Mouse (Mus musculus) myocyte (in vitro differentiated cells): ENCODE measurements around the gene Gsc. TPM values are rescaled to one million over a fixed set of nuclear protein-coding genes. Genes with fewer than 3 reads are reported as not detected.

Source experiments
- H3K27me3 ChIP-seq: one replicate; pipeline ENCODE4 v1.6.1; 2011; ENCODE audit not compliant: control insufficient read depth, insufficient read depth, insufficient read length
- H3K36me3 ChIP-seq: one replicate; pipeline ENCODE4 v1.6.1; 2011; ENCODE audit not compliant: control insufficient read depth, insufficient read depth
- H3K4me2 ChIP-seq: one replicate; pipeline ENCODE4 v1.6.1; 2011; ENCODE audit warnings: low read depth, control low read depth
- H3K4me3 ChIP-seq: one replicate; pipeline ENCODE4 v1.5.1; 2011; ENCODE audit warnings: mild to moderate bottlenecking, control low read depth, moderate library complexity
- H3K79me2 ChIP-seq: one replicate; pipeline ENCODE4 v1.6.1; 2011; ENCODE audit not compliant: control insufficient read depth, insufficient read depth
- H3ac ChIP-seq: one replicate; pipeline ENCODE4 v1.6.1; 2011; ENCODE audit not compliant: control insufficient read depth, insufficient read length
- CEBPB ChIP-seq: IDR thresholded peaks from 2 replicates; pipeline ENCODE4 v1.6.1; 2011; ENCODE audit warnings: mild to moderate bottlenecking, moderate library complexity; ENCODE audit not compliant: poor library complexity, insufficient read depth, severe bottlenecking
- E2F4 ChIP-seq: IDR thresholded peaks from one replicate; pipeline ENCODE4 v1.6.1; 2011; ENCODE audit warnings: mild to moderate bottlenecking, control low read depth, moderate library complexity; ENCODE audit not compliant: insufficient read depth
- MAX ChIP-seq: IDR thresholded peaks from one replicate; pipeline ENCODE4 v1.6.1; 2011; ENCODE audit warnings: low read depth, mild to moderate bottlenecking, control low read depth
- MYOD1 ChIP-seq, 3 experiments: IDR thresholded peaks; one replicate each; pipeline ENCODE4 v1.6.1; 2011; ENCODE audit warnings: control low read depth in 2 of 3, low read depth in 2 of 3, mild to moderate bottlenecking in 2 of 3, moderate library complexity in 1 of 3; ENCODE audit not compliant: insufficient read length in 2 of 3, control insufficient read depth in 1 of 3
- MYOG ChIP-seq, 3 experiments: IDR thresholded peaks; one replicate each; pipeline ENCODE4 v1.6.1; 2011; ENCODE audit warnings: control low read depth in 2 of 3, low read depth in 2 of 3, mild to moderate bottlenecking in 2 of 3; ENCODE audit not compliant: insufficient read length in 2 of 3, control insufficient read depth in 1 of 3, insufficient read depth in 1 of 3
- POLR2A ChIP-seq: IDR thresholded peaks from one replicate; pipeline ENCODE4 v1.6.1; 2011; ENCODE audit warnings: low read depth, mild to moderate bottlenecking, control low read depth, moderate library complexity; ENCODE audit not compliant: insufficient read length
- POLR2AphosphoS2 ChIP-seq: IDR thresholded peaks from one replicate; pipeline ENCODE4 v1.6.1; 2011; ENCODE audit warnings: low read depth, control low read depth; ENCODE audit not compliant: insufficient read length
- REST ChIP-seq: IDR thresholded peaks from one replicate; pipeline ENCODE4 v1.6.1; 2011; ENCODE audit warnings: mild to moderate bottlenecking, control low read depth, moderate library complexity; ENCODE audit not compliant: insufficient read depth, insufficient read length
- SRF ChIP-seq: IDR thresholded peaks from one replicate; pipeline ENCODE4 v1.6.1; 2011; ENCODE audit warnings: low read depth; ENCODE audit not compliant: control insufficient read depth, insufficient read length
- TCF12 ChIP-seq: IDR thresholded peaks from one replicate; pipeline ENCODE4 v1.6.1; 2011; ENCODE audit warnings: mild to moderate bottlenecking, control low read depth; ENCODE audit not compliant: poor library complexity, insufficient read depth, severe bottlenecking
- TCF3 ChIP-seq: IDR thresholded peaks from one replicate; pipeline ENCODE4 v1.6.1; 2011; ENCODE audit warnings: low read depth, control low read depth; ENCODE audit not compliant: insufficient read length
- USF1 ChIP-seq: IDR thresholded peaks from one replicate; pipeline ENCODE4 v1.6.1; 2011; ENCODE audit warnings: low read depth, mild to moderate bottlenecking, control low read depth, moderate library complexity
- polyA plus RNA-seq: library from polyadenylated mRNA; unstranded; fragments of >200 nt; fragmentation: generic; extraction: Trizol; gene quantifications from one replicate; pipeline ENCODE4 v1.2.1, GENCODE M21; 2012; ENCODE audit warnings: missing spikeins

Gsc gene
- polyA plus RNA-seq, 1 experiment, result not detected

DNA sequence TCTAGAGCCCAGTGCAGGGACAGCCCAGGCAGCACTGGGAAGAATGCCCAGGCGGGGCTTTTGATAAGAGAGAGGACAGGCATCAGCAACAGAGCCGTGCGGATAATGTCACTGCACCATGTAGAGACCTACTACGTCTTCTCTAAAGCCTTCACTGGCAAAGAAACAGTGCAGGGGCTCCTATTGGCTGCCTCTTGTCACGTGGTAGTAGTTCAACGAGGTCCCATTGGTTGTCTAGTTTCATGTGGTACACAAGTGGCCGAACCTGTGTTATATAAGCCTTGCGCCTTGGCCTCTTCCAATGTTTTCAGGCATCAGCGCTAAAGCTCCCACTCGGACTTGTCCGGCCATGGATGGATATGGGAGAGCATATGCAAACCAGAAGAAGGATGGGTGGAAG, 29.4 kb downstream of the Gsc start:
- Histone ChIP-seq H3K4me3 (no peak overlapping the region), H3K27me3 (peaks cover 1% of the 10 kb centered on the region), H3K4me2 (no peak overlapping the region), H3K79me2 (no peaks in the 10 kb centered on the region), H3K36me3 (no peaks in the 10 kb centered on the region), H3ac (no peak overlapping the region)
- no peak for TF ChIP-seq SRF
- TF ChIP-seq USF1, result no peak
- TF ChIP-seq MYOD1 (IDR thresholded peaks at IDR 0.05; ENCODE audit: control insufficient read depth in 1 of 3, insufficient read length in 2 of 3, low read depth in 2 of 3), result no peak

GRCm38 (mm10) chr12:104440087-104440760, 32.9 kb downstream of the Gsc start:
- H3K4me3 ChIP-seq, result no peak overlapping the region
- H3ac ChIP-seq, result no peak overlapping the region
- H3K36me3 ChIP-seq, result no peaks in the 10 kb centered on the region
- peaks cover 12% of the 10 kb centered on the region for H3K27me3 ChIP-seq
- H3K79me2 ChIP-seq, result no peaks in the 10 kb centered on the region
- H3K4me2 ChIP-seq, result no peak overlapping the region
- no peak for TF ChIP-seq E2F4
- TF ChIP-seq MYOD1 (IDR thresholded peaks at IDR 0.05; ENCODE audit: control insufficient read depth in 1 of 3, insufficient read length in 2 of 3, low read depth in 2 of 3), result no peak
- TF ChIP-seq TCF12, result no peak
- TF ChIP-seq MAX, result no peak
- TF ChIP-seq CEBPB, result no peak
- TF ChIP-seq TCF3, result no peak
- TF ChIP-seq SRF, result no peak
- no peak for TF ChIP-seq POLR2AphosphoS2
- no peak for TF ChIP-seq REST
- TF ChIP-seq MYOG (IDR thresholded peaks at IDR 0.05; ENCODE audit: control insufficient read depth in 1 of 3, insufficient read depth in 1 of 3, insufficient read length in 2 of 3, low read depth in 2 of 3), result no peak
- TF ChIP-seq USF1, result no peak

DNA sequence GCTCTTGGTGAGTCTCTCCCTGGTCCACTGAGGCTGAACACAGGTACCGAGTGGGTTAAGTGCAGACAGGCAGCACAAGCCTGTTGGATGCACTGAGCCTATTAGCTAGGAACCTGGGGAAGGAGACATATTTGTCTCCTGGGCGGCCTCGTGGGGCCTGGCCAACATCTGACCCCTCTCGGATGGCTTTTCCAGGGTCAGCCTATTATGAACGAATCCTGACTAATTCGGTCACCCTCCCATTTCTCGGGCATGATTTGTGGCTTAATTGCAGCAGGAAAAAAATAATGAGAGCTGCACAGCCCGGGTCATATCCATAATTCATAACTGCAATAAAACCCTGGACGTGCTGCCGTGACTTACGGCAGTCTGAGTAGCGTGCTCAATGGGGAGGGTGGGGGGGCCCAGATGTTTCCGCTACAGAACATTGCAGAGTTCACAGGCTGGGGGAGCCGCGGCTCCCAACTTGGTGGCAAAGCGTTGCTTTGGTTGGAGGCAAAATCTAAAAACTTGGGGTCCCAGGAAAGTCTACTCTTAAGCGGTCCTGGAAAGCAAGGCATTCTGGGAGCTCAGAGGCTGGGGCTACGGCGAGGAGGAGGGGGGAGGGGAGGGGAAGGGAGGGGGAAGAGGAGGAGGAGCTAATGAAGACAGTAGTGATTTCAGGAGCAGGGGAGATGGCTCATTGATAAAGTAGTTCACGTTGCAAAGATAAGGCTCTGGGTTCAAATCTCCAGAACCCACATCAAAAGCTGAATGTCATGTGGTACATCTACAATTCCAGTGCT, 39.0 kb downstream of the Gsc start:
- no peak overlapping the region for H3K4me3 ChIP-seq

GRCm38 (mm10) chr12:104433214-104433613, 39.9 kb downstream of the Gsc start:
- Histone ChIP-seq H3K79me2 (no peaks in the 10 kb centered on the region), H3K36me3 (no peaks in the 10 kb centered on the region), H3K4me3 (no peak overlapping the region), H3K27me3 (peaks cover 7% of the 10 kb centered on the region), H3ac (no peak overlapping the region), H3K4me2 (no peak overlapping the region)
- no peak for TF ChIP-seq REST
- TF ChIP-seq POLR2A, result no peak
- TF ChIP-seq E2F4, result no peak
- TF ChIP-seq MYOG (IDR thresholded peaks at IDR 0.05; ENCODE audit: control insufficient read depth in 1 of 3, insufficient read depth in 1 of 3, insufficient read length in 2 of 3, low read depth in 2 of 3), result no peak
- TF ChIP-seq POLR2AphosphoS2, result no peak
- no peak for TF ChIP-seq CEBPB
- TF ChIP-seq MYOD1 (IDR thresholded peaks at IDR 0.05; ENCODE audit: control insufficient read depth in 1 of 3, insufficient read length in 2 of 3, low read depth in 2 of 3), result no peak
- no peak for TF ChIP-seq TCF3
- TF ChIP-seq USF1, result no peak
- no peak for TF ChIP-seq TCF12
- no peak for TF ChIP-seq MAX
- TF ChIP-seq SRF, result no peak

More for the DNA sequence above, 39.0 kb downstream of the Gsc start:
- Histone ChIP-seq H3K27me3 (peaks cover 12% of the 10 kb centered on the region), H3K4me2 (no peak overlapping the region), H3ac (no peak overlapping the region), H3K36me3 (no peaks in the 10 kb centered on the region), H3K79me2 (no peaks in the 10 kb centered on the region)
- TF ChIP-seq POLR2A, result no peak
- TF ChIP-seq TCF12, result no peak
- no peak for TF ChIP-seq REST
- TF ChIP-seq MAX, result no peak
- TF ChIP-seq E2F4, result no peak
- no peak for TF ChIP-seq TCF3
- TF ChIP-seq MYOD1 (IDR thresholded peaks at IDR 0.05; ENCODE audit: control insufficient read depth in 1 of 3, insufficient read length in 2 of 3, low read depth in 2 of 3), result no peak
- no peak for TF ChIP-seq MYOG (IDR thresholded peaks at IDR 0.05; ENCODE audit: control insufficient read depth in 1 of 3, insufficient read depth in 1 of 3, insufficient read length in 2 of 3, low read depth in 2 of 3)
- no peak for TF ChIP-seq SRF
- TF ChIP-seq USF1, result no peak

DNA sequence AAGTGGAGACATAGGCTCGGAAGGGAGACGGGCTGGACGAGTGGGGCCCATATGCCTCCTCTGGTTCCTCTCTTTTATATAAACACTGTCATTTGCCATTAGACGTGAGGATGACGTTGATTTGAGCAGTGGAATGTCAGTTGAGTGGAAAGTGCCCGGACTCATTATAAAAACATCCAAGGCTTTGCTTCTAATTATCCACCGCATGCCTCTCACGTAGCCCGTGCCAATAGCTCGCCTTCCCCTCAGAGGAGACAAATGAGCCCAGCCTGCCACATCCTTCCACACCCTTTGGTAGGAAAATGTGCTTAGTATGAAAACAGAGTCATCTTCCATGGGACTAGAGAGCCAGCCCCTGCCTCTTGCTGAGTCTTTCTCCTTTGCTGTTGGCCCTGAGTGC, 41.8 kb downstream of the Gsc start:
- H3ac ChIP-seq, result no peak overlapping the region
- H3K36me3 ChIP-seq, result no peaks in the 10 kb centered on the region
- no peaks in the 10 kb centered on the region for H3K27me3 ChIP-seq
- no peak overlapping the region for H3K4me3 ChIP-seq
- H3K79me2 ChIP-seq, result no peaks in the 10 kb centered on the region
- no peak for TF ChIP-seq REST
- no peak for TF ChIP-seq MYOD1 (IDR thresholded peaks at IDR 0.05; ENCODE audit: control insufficient read depth in 1 of 3, insufficient read length in 2 of 3, low read depth in 2 of 3)
- no peak for TF ChIP-seq POLR2AphosphoS2
- TF ChIP-seq MAX, result no peak
- no peak for TF ChIP-seq E2F4
- TF ChIP-seq MYOG (IDR thresholded peaks at IDR 0.05; ENCODE audit: control insufficient read depth in 1 of 3, insufficient read depth in 1 of 3, insufficient read length in 2 of 3, low read depth in 2 of 3), result no peak
- no peak overlapping the region for H3K4me2 ChIP-seq
